15 mouse cellular contexts compared by ENCODE assay signal in genomic region chr9:20636790-20637189, GRCm38 (mm10).
"Had no signal": no experiment of that assay in that cellular context is flagged by ENCODE, and none has a peak within 500 bp of the region (broad histone marks: within the 10 kb centered on the region; RNA-seq: fewer than 3 reads in every experiment).

No protein-coding gene starts in this region.

- H3K4me3 ChIP-seq: left cerebral cortex, adult 2 months; limb, embryonic 10.5 days; liver, embryonic 12.5 days; lung, embryonic 15.5 days; megakaryocyte, embryonic 14.5 days; midbrain, embryonic 12.5 days; neural tube, embryonic 15.5 days had no signal

- H3K9me3 ChIP-seq: limb, embryonic 10.5 days; liver, embryonic 12.5 days; lung, embryonic 15.5 days; midbrain, embryonic 12.5 days; neural tube, embryonic 15.5 days had no signal

- DNase-seq: kidney, adult 11 months; kidney, postnatal 10 days; kidney, postnatal 4 days; lung, postnatal 14 days; right cerebral cortex, adult 18-20 months; right cerebral cortex, postnatal 25 days had no signal

- H3K27me3 ChIP-seq: liver, embryonic 12.5 days; lung, embryonic 15.5 days; megakaryocyte, embryonic 14.5 days; midbrain, embryonic 12.5 days; neural tube, embryonic 15.5 days had no signal

- H3K9ac ChIP-seq: liver, embryonic 12.5 days; lung, embryonic 15.5 days; midbrain, embryonic 12.5 days; neural tube, embryonic 15.5 days had no signal

- H3K4me2 ChIP-seq: liver, embryonic 12.5 days; lung, embryonic 15.5 days; midbrain, embryonic 12.5 days; neural tube, embryonic 15.5 days had no signal

- ATAC-seq: midbrain, embryonic 16.5 days had no signal

- H3K27ac ChIP-seq: left cerebral cortex, adult 2 months; limb, embryonic 10.5 days; liver, embryonic 12.5 days; lung, embryonic 15.5 days; macrophage; midbrain, embryonic 12.5 days; neural tube, embryonic 15.5 days had no signal
